Mouse (Mus musculus) hindbrain, embryonic 10.5 days (tissue): ENCODE measurements around the gene B3gnt8. TPM values are rescaled to one million over a fixed set of nuclear protein-coding genes. Genes with fewer than 3 reads are reported as not detected.

Experiments
- DNase-seq: peaks from one replicate; pipeline ENCODE4 v3.0.0-alpha.2; 2017; ENCODE audit warnings: low spot score
- H3K27ac ChIP-seq: fragments of 300-500 bp; sonication (generic); 2 replicates; pipeline ENCODE4 v1.5.1; 2016; ENCODE audit warnings: mild to moderate bottlenecking, moderate library complexity
- H3K27me3 ChIP-seq: fragments of 300-500 bp; sonication (generic); 2 replicates; pipeline ENCODE4 v1.6.1; 2016; ENCODE audit warnings: mild to moderate bottlenecking; ENCODE audit not compliant: poor library complexity, insufficient read depth, severe bottlenecking
- H3K36me3 ChIP-seq: fragments of 300-500 bp; sonication (generic); 2 replicates; pipeline ENCODE4 v1.6.1; 2016; ENCODE audit warnings: mild to moderate bottlenecking, moderate library complexity
- H3K4me1 ChIP-seq: fragments of 300-500 bp; sonication (generic); replicated peaks from 2 replicates; pipeline ENCODE4 v1.6.1; 2016; ENCODE audit warnings: mild to moderate bottlenecking
- H3K4me3 ChIP-seq: fragments of 300-500 bp; sonication (generic); 2 replicates; pipeline ENCODE4 v1.5.1; 2016; ENCODE audit warnings: mild to moderate bottlenecking, moderate library complexity
- H3K9me3 ChIP-seq: fragments of 300-500 bp; sonication (generic); 2 replicates; pipeline ENCODE4 v1.6.1; 2016; ENCODE audit warnings: mild to moderate bottlenecking, moderate library complexity
- WGBS: fragments of 180-500 bp; shearing (Covaris S2); methylation state at CpG from one replicate; pipeline ENCODE4 v1.1.7; 2016; 5-methylcytosine and 5-hydroxymethylcytosine counted together
- polyA plus RNA-seq: library from polyadenylated mRNA; unstranded; fragments of >200 nt; fragmentation: Nextera tagmentation; extraction: Ambion mirVana; gene quantifications from 2 replicates; pipeline ENCODE4 v1.2.1, GENCODE M21; 2016

The B3gnt8 gene
- polyA plus RNA-seq, 1 experiment from 2014 or later: 1.8 TPM

- H3K9me3 ChIP-seq: peaks cover 3% of the 10 kb centered on the region; the same call in 1 of the 2 replicates
- peaks cover 61% of the 10 kb centered on the region for H3K27me3 ChIP-seq
- no peak within 1 kb of the TSS for H3K27ac ChIP-seq
- H3K36me3 ChIP-seq: 0 out of 2 replicates have a peak, but pooled peaks cover 3% of the 10 kb centered on the region
- H3K4me1 ChIP-seq: peaks cover 8% of the 10 kb centered on the region
- 3% methylated on average over 29 of the region's 29 CpGs for WGBS
- H3K4me3 ChIP-seq: peak within 1 kb of the TSS; percentile 46
- DNase-seq: no peak
Observed at GRCm38 (mm10) chr7:25674719-25675300, 48.4 kb downstream of the B3gnt8 start, which contains the start of gene Tmem91. TSS of gene Tmem91 (minus strand) at chr7:25675166.

GRCm38 (mm10) chr7:25675405-25675804, 49.0 kb downstream of the B3gnt8 start:
- H3K36me3 ChIP-seq: 0 out of 2 replicates have a peak, but pooled peaks cover 3% of the 10 kb centered on the region
- peaks cover 3% of the 10 kb centered on the region; the same call in 1 of the 2 replicates for H3K9me3 ChIP-seq
- DNase-seq: no peak
- 41% methylated on average over 6 of the region's 6 CpGs for WGBS
- peaks cover 13% of the 10 kb centered on the region for H3K4me1 ChIP-seq
- H3K27me3 ChIP-seq: peaks cover 61% of the 10 kb centered on the region
- peak overlapping the region; percentile 46; the same call in 1 of the 2 replicates for H3K4me3 ChIP-seq
- H3K27ac ChIP-seq: no peak overlapping the region

GRCm38 (mm10) chr7:25676085-25676781, 49.8 kb downstream of the B3gnt8 start:
- no peak overlapping the region for H3K4me3 ChIP-seq
- peaks cover 20% of the 10 kb centered on the region for H3K4me1 ChIP-seq
- WGBS: 82% methylated on average over 15 of the region's 15 CpGs
- H3K27me3 ChIP-seq: peaks cover 61% of the 10 kb centered on the region
- no peak overlapping the region for H3K27ac ChIP-seq
- H3K9me3 ChIP-seq: peaks cover 3% of the 10 kb centered on the region; the same call in 1 of the 2 replicates
- DNase-seq: no peak
- no peaks in the 10 kb centered on the region for H3K36me3 ChIP-seq

DNA sequence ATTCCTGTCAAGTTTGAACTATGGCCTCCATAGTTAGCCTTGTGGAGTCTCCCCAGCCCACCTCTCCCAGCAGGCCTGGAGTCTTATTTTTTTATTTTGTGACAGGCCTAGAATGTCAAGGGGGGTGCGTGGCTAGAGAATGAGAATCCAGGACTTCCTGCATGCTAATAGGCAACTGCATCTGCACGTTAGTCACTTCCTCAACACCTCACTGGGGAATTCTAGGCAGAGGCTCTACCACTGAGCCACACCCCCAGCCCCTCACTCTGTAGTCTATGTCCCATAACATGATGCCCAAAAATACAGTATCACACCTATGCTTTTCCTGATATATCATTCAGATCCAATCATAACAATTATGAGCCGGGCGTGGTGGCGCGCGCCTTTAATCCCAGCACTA, 50.6 kb downstream of the B3gnt8 start:
- H3K4me1 ChIP-seq: peaks cover 26% of the 10 kb centered on the region
- DNase-seq: no peak
- H3K27me3 ChIP-seq: peaks cover 61% of the 10 kb centered on the region
- H3K9me3 ChIP-seq: peaks cover 3% of the 10 kb centered on the region; the same call in 1 of the 2 replicates
- no peaks in the 10 kb centered on the region for H3K36me3 ChIP-seq
- 94% methylated on average over 7 of the region's 7 CpGs for WGBS
- H3K27ac ChIP-seq: no peak overlapping the region
- no peak overlapping the region for H3K4me3 ChIP-seq

- Histone ChIP-seq H3K36me3 (peaks cover 16% of the 10 kb centered on the region; the same call in 1 of the 2 replicates), H3K27me3 (peaks cover 47% of the 10 kb centered on the region), H3K27ac (peak overlapping the region; percentile 96), H3K9me3 (no peaks in the 10 kb centered on the region), H3K4me3 (peak overlapping the region; percentile 67), H3K4me1 (peaks cover 27% of the 10 kb centered on the region)
- no peak for DNase-seq
- WGBS: 12% methylated on average over 6 of the region's 6 CpGs
Observed at GRCm38 (mm10) chr7:25679971-25680370, 53.5 kb downstream of the B3gnt8 start.

GRCm38 (mm10) chr7:25680514-25681258, 54.2 kb downstream of the B3gnt8 start, which contains the start of gene B9d2:
TSS of gene B9d2 (plus strand) at chr7:25680780.
- WGBS: under 1% methylated on average over 46 of the region's 46 CpGs
- H3K4me1 ChIP-seq: peaks cover 29% of the 10 kb centered on the region
- peak; percentile 95 for DNase-seq
- peak within 1 kb of the TSS; percentile 67 for H3K4me3 ChIP-seq
- no peaks in the 10 kb centered on the region for H3K9me3 ChIP-seq
- peaks cover 17% of the 10 kb centered on the region; the same call in 1 of the 2 replicates for H3K36me3 ChIP-seq
- peaks cover 47% of the 10 kb centered on the region for H3K27me3 ChIP-seq
- H3K27ac ChIP-seq: peak within 1 kb of the TSS; percentile 96

GRCm38 (mm10) chr7:25681341-25682231, 55.1 kb downstream of the B3gnt8 start:
- 65% methylated on average over 15 of the region's 15 CpGs for WGBS
- Histone ChIP-seq H3K4me3 (peak overlapping the region; percentile 67), H3K36me3 (peaks cover 22% of the 10 kb centered on the region), H3K9me3 (no peaks in the 10 kb centered on the region), H3K27me3 (peaks cover 47% of the 10 kb centered on the region), H3K27ac (no peak overlapping the region), H3K4me1 (peaks cover 38% of the 10 kb centered on the region)
- DNase-seq: no peak

GRCm38 (mm10) chr7:25683474-25684180, 57.2 kb downstream of the B3gnt8 start:
- Histone ChIP-seq H3K4me1 (peaks cover 59% of the 10 kb centered on the region), H3K4me3 (no peak overlapping the region), H3K9me3 (no peaks in the 10 kb centered on the region), H3K27me3 (peaks cover 54% of the 10 kb centered on the region), H3K36me3 (peaks cover 22% of the 10 kb centered on the region), H3K27ac (no peak overlapping the region)
- no peak for DNase-seq
- WGBS: 67% methylated on average over 7 of the region's 7 CpGs

DNA sequence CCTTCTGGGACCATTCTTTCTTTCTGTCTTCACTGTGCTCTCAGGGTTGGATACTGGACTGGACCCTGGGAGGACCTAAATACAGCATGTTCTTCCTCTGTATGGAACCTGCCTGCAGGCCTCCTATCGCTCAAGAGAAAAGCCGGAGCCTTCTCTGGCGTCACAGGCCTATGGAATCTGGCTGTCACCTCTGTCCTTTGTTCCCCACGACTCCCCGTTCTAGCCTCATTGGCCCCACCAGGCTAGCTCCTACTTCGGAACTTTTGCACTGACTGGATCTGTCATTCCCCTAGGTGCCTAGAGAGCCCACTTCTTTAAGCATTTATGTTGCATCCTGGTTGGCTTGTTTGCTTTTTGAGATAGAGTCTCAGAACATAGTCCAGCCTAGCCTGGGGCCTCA, 58.2 kb downstream of the B3gnt8 start:
- H3K27ac ChIP-seq: no peak overlapping the region
- peaks cover 69% of the 10 kb centered on the region for H3K4me1 ChIP-seq
- no peak overlapping the region for H3K4me3 ChIP-seq
- DNase-seq: no peak
- H3K27me3 ChIP-seq: peaks cover 54% of the 10 kb centered on the region
- H3K9me3 ChIP-seq: no peaks in the 10 kb centered on the region
- peaks cover 22% of the 10 kb centered on the region for H3K36me3 ChIP-seq
- 87% methylated on average over 6 of the region's 6 CpGs for WGBS
